Mouse (Mus musculus) B cell, adult 67 days (primary cell): ENCODE measurements around the gene Cdr1. TPM values are rescaled to one million over a fixed set of nuclear protein-coding genes. Genes with fewer than 3 reads are reported as not detected.

Experiments
- total RNA-seq, 2 experiments: library from RNA; stranded (reverse); gene quantifications; 4 replicates each; pipeline ENCODE4 v1.2.4; 2023

Cdr1 gene
- not detected for total RNA-seq

DNA sequence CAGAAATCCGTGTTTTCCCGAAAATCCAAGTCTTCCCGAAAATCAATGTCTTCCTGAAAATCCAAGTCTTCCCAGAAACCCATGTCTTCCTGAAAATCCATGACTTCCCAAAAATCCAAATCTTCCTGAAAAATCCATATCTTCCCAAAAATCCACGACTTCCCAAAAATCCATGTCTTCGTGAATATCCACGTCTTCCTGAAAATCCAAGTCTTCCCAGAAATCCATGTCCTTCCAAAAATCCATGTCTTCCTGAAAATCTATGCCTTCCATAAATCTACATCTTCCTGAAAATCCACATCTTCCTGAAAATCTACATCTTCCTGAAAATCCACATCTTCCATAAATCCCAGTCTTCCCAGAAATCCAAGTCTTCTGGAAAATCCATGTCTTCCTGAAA is at the start of gene Cdr1:
TSS of gene Cdr1 (minus strand) at position 101 of the 400 bp plus-strand sequence.

